Mouse (Mus musculus) cerebellum, adult 2 months (tissue): Measurements from ENCODE around the gene Nf2.

Source experiments
- CTCF ChIP-seq: fragments of 200-500 bp; IDR thresholded peaks from 2 replicates; pipeline ENCODE4 v1.5.1; 2011; ENCODE audit warnings: low read depth, mild to moderate bottlenecking, control low read depth, low read length, moderate library complexity, borderline replicate concordance; ENCODE audit not compliant: insufficient read depth
- POLR2A ChIP-seq: fragments of 200-500 bp; IDR thresholded peaks from 2 replicates; pipeline ENCODE4 v1.6.1; 2011; ENCODE audit warnings: low read length, control low read depth, borderline replicate concordance; ENCODE audit not compliant: insufficient read depth

DNA sequence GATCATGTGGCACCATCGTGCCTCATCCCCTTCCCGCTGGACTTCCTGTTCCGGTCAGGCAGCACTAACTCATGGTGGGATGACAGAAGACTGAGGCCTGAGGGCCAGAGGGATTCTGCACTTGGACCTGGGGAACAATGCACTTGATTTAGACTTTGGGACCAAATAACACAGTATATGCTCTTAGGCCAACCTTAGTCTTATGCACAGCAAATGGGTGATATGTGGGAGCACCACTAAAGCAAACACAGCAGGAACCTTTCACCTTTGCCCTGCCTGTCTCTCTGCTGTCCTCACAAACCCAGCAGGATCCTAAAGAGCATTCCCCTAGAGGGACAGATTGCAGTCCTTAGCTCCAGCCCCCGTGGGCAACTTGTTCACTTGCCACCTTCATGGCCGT lies 108.6 kb downstream of the Nf2 start:
- no peak for TF ChIP-seq CTCF
- no peak for TF ChIP-seq POLR2A
